Mouse (Mus musculus): ENCODE results near the gene Pam16.

- TF ChIP-seq CTCF (conservative IDR thresholded peaks at IDR 0.05; ENCODE audit: insufficient read depth, insufficient read length, low read depth, low read length) (no peak), POLR2A (IDR thresholded peaks at IDR 0.05; ENCODE audit: low read depth, low read length) (no peak)
These were observed 14.2 kb upstream of the Pam16 start for GRCm38 (mm10) chr16:4638891-4639390.

Measured in kidney, adult 2 months (tissue).